Mouse (Mus musculus) liver, embryonic 12.5 days (tissue): ENCODE data around the gene Rplp1. TPM values are rescaled to one million over a fixed set of nuclear protein-coding genes. Genes with fewer than 3 reads are reported as not detected.
A peak's percentile ranks its signal among the peaks of the same experiment; 100 is the strongest.

Experiments
- ATAC-seq: fragments of 200-750 bp; cut with Nextera tagmentation; 2 replicates; pipeline ENCODE4 v1.8.0; 2017; ENCODE audit warnings: moderate number of reproducible peaks, mild to moderate bottlenecking, moderate library complexity
- H3K27ac ChIP-seq: fragments of 300-500 bp; sonication (generic); 2 replicates; pipeline ENCODE4 v1.5.1; 2016; ENCODE audit warnings: mild to moderate bottlenecking
- H3K27me3 ChIP-seq: fragments of 300-500 bp; sonication (generic); replicated peaks from 2 replicates; pipeline ENCODE4 v1.6.1; 2016; ENCODE audit warnings: mild to moderate bottlenecking, moderate library complexity
- H3K36me3 ChIP-seq: fragments of 300-500 bp; sonication (generic); 2 replicates; pipeline ENCODE4 v1.6.1; 2016; ENCODE audit warnings: mild to moderate bottlenecking, moderate library complexity
- H3K4me1 ChIP-seq: fragments of 300-500 bp; sonication (generic); 2 replicates; pipeline ENCODE4 v1.6.1; 2016
- H3K4me2 ChIP-seq: fragments of 300-500 bp; sonication (generic); 2 replicates; pipeline ENCODE4 v1.6.1; 2016; ENCODE audit warnings: mild to moderate bottlenecking, moderate library complexity
- H3K4me3 ChIP-seq: fragments of 300-500 bp; sonication (generic); 2 replicates; pipeline ENCODE4 v1.5.1; 2016; ENCODE audit warnings: mild to moderate bottlenecking, moderate library complexity
- H3K9ac ChIP-seq: fragments of 300-500 bp; sonication (generic); 2 replicates; pipeline ENCODE4 v1.6.1; 2016; ENCODE audit warnings: mild to moderate bottlenecking, moderate library complexity
- H3K9me3 ChIP-seq: fragments of 300-500 bp; sonication (generic); replicated peaks from 2 replicates; pipeline ENCODE4 v1.6.1; 2016; ENCODE audit warnings: mild to moderate bottlenecking, moderate library complexity
- WGBS: fragments of 180-500 bp; shearing (Covaris S2); methylation state at CpG from one replicate; pipeline ENCODE4 v1.1.7; 2016; ENCODE audit not compliant: insufficient replicate concordance; 5-methylcytosine and 5-hydroxymethylcytosine counted together
- polyA plus RNA-seq: library from polyadenylated mRNA; unstranded; fragments of >200 nt; fragmentation: Nextera tagmentation; extraction: Ambion mirVana; gene quantifications from 2 replicates; pipeline ENCODE4 v1.2.1, GENCODE M21; 2016

The Rplp1 gene
- polyA plus RNA-seq, 1 experiment from 2014 or later, result 1,274 TPM

GRCm38 (mm10) chr9:61933333-61933732 lies 19.0 kb upstream of the Rplp1 start:
- WGBS, result 55% methylated on average over 2 of the region's 2 CpGs
- Histone ChIP-seq H3K9ac (no peak overlapping the region), H3K27me3 (no peaks in the 10 kb centered on the region), H3K36me3 (peaks cover 99% of the 10 kb centered on the region), H3K27ac (no peak overlapping the region), H3K4me2 (no peak overlapping the region), H3K9me3 (no peaks in the 10 kb centered on the region), H3K4me1 (peaks cover 10% of the 10 kb centered on the region; the same call in 1 of the 2 replicates), H3K4me3 (no peak overlapping the region)
- no peak for ATAC-seq

DNA sequence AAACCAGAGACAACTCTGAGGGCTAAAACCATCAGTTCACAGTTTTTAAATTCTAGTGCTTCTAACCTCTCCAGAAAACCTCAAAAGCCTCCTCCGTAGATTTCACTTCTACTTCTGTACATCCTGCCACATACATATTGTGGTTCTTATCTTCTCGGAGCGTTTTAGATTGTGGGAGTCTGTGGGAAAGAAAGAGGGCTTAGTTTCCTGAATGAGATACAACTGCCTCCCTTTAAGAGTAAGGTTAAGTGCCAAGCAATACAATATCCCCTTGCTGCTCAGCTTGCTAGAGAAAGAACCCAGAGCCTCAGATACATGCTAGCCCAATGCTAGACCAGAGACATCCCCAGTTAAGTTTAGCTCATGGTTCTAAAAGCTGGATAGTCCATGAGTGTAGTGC lies 17.7 kb upstream of the Rplp1 start:
- Histone ChIP-seq H3K27me3 (no peaks in the 10 kb centered on the region), H3K9me3 (no peaks in the 10 kb centered on the region), H3K27ac (no peak overlapping the region), H3K36me3 (peaks cover 99% of the 10 kb centered on the region), H3K4me1 (peaks cover 10% of the 10 kb centered on the region; the same call in 1 of the 2 replicates), H3K4me2 (no peak overlapping the region), H3K4me3 (no peak overlapping the region), H3K9ac (no peak overlapping the region)
- ATAC-seq, result no peak
- 24% methylated on average over 3 of the region's 3 CpGs for WGBS

DNA sequence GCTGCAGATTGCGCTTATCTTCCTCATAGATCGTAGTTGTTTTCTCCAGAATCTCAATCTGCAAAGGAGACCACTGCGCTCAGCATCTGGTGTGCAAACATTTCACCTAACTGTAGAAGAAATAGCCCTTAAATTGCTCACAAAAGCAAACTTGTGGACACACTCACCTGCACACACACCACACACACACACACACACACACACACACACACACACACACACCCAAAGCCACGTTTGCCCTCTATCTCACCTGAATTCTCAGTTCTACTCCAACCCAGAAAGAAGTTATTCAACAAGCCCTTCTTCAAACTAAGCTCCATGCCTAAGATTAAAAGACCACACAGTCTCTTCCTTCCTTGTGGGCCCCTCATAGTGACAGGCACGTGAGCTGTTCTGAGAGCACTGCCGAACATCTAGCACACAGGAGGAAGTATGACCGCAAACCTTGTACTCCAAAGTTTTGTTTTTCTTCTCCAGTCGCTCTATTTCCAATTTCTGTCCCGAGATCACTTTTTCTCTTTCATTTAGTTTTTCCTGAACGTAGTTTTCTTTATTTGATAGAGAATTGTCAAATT lies 10.8 kb upstream of the Rplp1 start:
- H3K36me3 ChIP-seq, result peaks cover 100% of the 10 kb centered on the region
- H3K9me3 ChIP-seq, result no peaks in the 10 kb centered on the region
- 56% methylated on average over 10 of the region's 10 CpGs for WGBS
- H3K27ac ChIP-seq, result no peak overlapping the region
- no peak for ATAC-seq
- H3K9ac ChIP-seq, result no peak overlapping the region
- no peak overlapping the region for H3K4me3 ChIP-seq
- no peak overlapping the region for H3K4me2 ChIP-seq
- peaks cover 25% of the 10 kb centered on the region for H3K4me1 ChIP-seq
- H3K27me3 ChIP-seq, result no peaks in the 10 kb centered on the region

GRCm38 (mm10) chr9:61920331-61920730 lies 6.0 kb upstream of the Rplp1 start:
- WGBS, result 24% methylated on average over 6 of the region's 6 CpGs
- ATAC-seq, result peak; percentile 65
- Histone ChIP-seq H3K4me3 (no peak overlapping the region), H3K9ac (no peak overlapping the region), H3K27me3 (no peaks in the 10 kb centered on the region), H3K4me1 (peaks cover 50% of the 10 kb centered on the region), H3K36me3 (peaks cover 93% of the 10 kb centered on the region), H3K27ac (no peak overlapping the region), H3K4me2 (no peak overlapping the region), H3K9me3 (no peaks in the 10 kb centered on the region)

GRCm38 (mm10) chr9:61919464-61919863 lies 5.1 kb upstream of the Rplp1 start:
- Histone ChIP-seq H3K4me1 (peaks cover 47% of the 10 kb centered on the region), H3K4me2 (no peak overlapping the region)

DNA sequence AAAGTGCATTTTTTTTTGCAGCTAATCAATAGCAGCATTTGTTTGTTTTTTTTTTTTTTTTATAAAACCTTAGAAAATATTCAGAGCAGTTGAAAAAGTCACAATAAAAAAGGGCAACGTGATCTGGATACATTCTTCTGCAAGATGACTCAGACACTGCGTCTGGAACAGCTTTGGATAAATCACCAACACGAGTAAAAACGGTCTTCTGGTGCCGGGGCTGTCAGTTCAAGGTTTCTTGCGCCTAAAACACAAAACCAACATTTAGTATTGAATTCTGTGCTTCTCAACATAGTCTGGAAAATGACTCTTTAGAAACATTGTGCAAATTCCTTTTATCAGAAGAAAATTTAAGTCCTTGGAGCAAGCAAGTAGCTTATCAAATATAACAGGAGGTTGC lies 3.1 kb upstream of the Rplp1 start:
- WGBS, result 84% methylated on average over 6 of the region's 6 CpGs
- no peak overlapping the region for H3K4me3 ChIP-seq
- no peaks in the 10 kb centered on the region for H3K27me3 ChIP-seq
- H3K36me3 ChIP-seq, result peaks cover 80% of the 10 kb centered on the region
- no peaks in the 10 kb centered on the region for H3K9me3 ChIP-seq
- peaks cover 59% of the 10 kb centered on the region for H3K4me1 ChIP-seq
- ATAC-seq, result no peak
- no peak overlapping the region for H3K4me2 ChIP-seq
- no peak overlapping the region for H3K27ac ChIP-seq
- H3K9ac ChIP-seq, result no peak overlapping the region

More at GRCm38 (mm10) chr9:61919464-61919863, 5.1 kb upstream of the Rplp1 start:
- Histone ChIP-seq H3K9ac (no peak overlapping the region), H3K27me3 (no peaks in the 10 kb centered on the region), H3K27ac (no peak overlapping the region), H3K36me3 (peaks cover 84% of the 10 kb centered on the region), H3K4me3 (no peak overlapping the region), H3K9me3 (no peaks in the 10 kb centered on the region)
- WGBS, result 93% methylated on average over 5 of the region's 5 CpGs
- ATAC-seq, result no peak

DNA sequence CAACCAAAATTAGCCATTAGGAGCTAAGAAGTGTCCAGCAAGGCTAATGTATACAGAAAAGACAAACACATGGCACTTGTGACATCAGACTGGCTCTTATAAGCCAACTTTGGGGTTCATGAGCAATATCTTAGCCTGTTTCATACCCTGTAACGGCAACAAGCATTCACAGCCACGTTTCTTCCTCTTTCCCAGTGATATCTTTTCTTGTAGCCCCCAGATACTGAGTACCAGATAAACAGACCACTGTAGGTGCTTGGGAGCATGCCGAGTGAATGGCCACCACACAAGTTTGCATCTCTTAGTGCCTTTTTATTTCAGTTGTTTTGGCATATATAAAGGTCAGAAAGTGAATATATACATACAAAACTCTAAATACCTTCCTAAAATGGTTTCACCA lies 2.6 kb upstream of the Rplp1 start:
- no peaks in the 10 kb centered on the region for H3K27me3 ChIP-seq
- peaks cover 62% of the 10 kb centered on the region for H3K4me1 ChIP-seq

DNA sequence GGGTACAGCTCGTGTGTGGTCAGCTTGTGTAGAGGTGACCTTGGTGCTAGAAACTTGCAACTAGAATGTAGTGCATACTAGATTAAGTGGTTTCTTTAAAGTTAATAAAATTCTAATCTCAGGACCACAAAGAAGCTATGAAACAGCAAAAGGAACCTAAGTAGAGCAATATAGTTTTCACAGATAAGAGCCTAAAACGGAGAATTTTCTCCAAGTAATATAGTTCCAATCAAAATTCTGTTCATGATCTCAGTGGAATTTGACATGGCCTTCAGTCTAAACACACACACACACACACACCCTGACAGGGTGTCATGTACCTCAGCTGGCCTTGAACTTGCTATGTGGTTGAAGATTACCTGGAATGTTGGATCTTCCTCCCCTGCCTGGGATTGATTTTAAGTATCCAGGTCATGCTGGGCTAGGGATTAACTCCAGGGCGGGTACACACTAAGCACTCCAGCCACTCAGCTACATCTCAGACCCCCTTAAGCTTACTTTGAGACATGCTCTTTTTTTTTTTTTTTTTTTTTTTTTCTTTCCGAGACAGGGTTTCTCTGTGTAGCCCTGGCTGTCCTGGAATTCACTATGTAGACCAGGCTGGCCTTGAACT lies 1.2 kb upstream of the Rplp1 start:
- peak overlapping the region; percentile 91 for H3K4me3 ChIP-seq
- ATAC-seq, result no peak
- peaks cover 62% of the 10 kb centered on the region for H3K4me1 ChIP-seq
- H3K36me3 ChIP-seq, result peaks cover 80% of the 10 kb centered on the region
- H3K4me2 ChIP-seq, result peak overlapping the region; percentile 90
- WGBS, result 40% methylated on average over 4 of the region's 4 CpGs
- H3K9ac ChIP-seq, result peak overlapping the region; percentile 78
- H3K27me3 ChIP-seq, result no peaks in the 10 kb centered on the region
- peak overlapping the region; percentile 98 for H3K27ac ChIP-seq
- H3K9me3 ChIP-seq, result no peaks in the 10 kb centered on the region

More for the DNA sequence above, 2.6 kb upstream of the Rplp1 start:
- Histone ChIP-seq H3K27ac (no peak overlapping the region), H3K36me3 (peaks cover 80% of the 10 kb centered on the region), H3K4me2 (no peak overlapping the region), H3K9ac (no peak overlapping the region), H3K9me3 (no peaks in the 10 kb centered on the region), H3K4me3 (no peak overlapping the region)
- 28% methylated on average over 3 of the region's 3 CpGs for WGBS
- ATAC-seq, result no peak

DNA sequence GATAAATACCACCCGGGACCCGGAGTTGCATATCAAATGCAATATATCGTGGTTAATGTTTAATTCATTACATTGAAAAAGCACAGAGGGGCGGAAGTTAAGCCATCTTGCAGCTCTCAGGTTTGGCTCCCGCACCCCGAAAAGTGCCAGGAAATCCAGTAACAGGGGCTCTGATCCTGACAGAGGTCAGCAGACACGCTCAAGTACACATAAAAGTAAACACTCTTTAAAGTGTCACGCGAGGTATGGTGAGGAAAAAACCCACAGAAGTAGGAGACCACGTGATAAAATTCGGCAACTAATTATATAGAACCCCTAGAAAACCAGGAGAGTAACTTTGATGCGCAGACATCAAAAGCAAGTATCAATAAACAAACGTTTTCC lies 567 bp upstream of the Rplp1 start:
- 3% methylated on average over 13 of the region's 13 CpGs for WGBS

DNA sequence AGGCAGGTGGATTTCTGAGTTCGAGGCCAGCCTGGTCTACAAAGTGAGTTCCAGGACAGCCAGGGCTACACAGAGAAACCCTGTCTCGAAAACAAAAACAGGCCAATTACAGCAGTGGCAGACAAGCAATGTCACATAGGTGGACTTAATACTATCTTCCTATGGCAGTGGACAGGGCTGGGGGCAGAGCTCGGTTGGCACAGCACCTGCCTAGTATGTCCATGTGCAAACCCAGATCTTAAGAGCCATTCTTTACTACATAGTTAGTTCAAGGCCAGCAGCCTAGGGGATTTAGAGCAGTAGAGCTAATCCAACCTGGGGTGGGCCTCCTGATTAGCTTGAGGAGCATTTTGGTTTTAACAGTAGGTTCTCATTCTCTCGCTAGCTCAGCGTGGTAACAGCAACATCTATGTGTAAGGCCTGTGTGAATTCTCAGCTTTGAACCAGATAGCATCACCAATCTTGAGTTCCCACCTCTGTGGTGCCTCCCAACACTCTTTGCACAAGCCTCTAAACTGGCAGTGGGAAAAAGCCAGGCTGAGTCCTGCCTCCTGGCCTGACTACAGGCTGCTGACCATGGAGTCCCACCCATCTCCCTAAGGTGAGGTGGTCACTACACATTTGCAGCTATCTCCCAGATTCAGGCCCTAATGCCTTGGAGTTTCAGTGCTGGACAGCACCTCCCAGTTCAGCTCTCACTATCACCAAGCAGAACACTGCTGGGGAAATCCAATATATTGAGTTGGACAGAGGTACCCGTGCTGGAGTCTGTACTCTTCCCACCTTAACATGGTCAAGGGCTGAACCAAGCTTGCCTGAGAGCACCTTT lies 2.8 kb downstream of the Rplp1 start:
- peak overlapping the region; percentile 91 for H3K9ac ChIP-seq
- no peaks in the 10 kb centered on the region for H3K9me3 ChIP-seq
- peak overlapping the region; percentile 98 for H3K27ac ChIP-seq
- H3K36me3 ChIP-seq, result peaks cover 42% of the 10 kb centered on the region
- no peaks in the 10 kb centered on the region for H3K27me3 ChIP-seq
- H3K4me2 ChIP-seq, result peak overlapping the region; percentile 90
- peaks cover 65% of the 10 kb centered on the region for H3K4me1 ChIP-seq
- WGBS, result 20% methylated on average over 6 of the region's 6 CpGs
- ATAC-seq, result 0 out of 2 replicates have a peak, but pooled peaks have one; percentile 3
- H3K4me3 ChIP-seq, result peak overlapping the region; percentile 91

More for the DNA sequence above, 567 bp upstream of the Rplp1 start:
- Histone ChIP-seq H3K27me3 (no peaks in the 10 kb centered on the region), H3K4me3 (peak overlapping the region; percentile 91), H3K4me1 (peaks cover 62% of the 10 kb centered on the region), H3K4me2 (peak overlapping the region; percentile 90), H3K9me3 (no peaks in the 10 kb centered on the region), H3K9ac (peak overlapping the region; percentile 78), H3K36me3 (peaks cover 74% of the 10 kb centered on the region), H3K27ac (peak overlapping the region; percentile 98)
- no peak for ATAC-seq

DNA sequence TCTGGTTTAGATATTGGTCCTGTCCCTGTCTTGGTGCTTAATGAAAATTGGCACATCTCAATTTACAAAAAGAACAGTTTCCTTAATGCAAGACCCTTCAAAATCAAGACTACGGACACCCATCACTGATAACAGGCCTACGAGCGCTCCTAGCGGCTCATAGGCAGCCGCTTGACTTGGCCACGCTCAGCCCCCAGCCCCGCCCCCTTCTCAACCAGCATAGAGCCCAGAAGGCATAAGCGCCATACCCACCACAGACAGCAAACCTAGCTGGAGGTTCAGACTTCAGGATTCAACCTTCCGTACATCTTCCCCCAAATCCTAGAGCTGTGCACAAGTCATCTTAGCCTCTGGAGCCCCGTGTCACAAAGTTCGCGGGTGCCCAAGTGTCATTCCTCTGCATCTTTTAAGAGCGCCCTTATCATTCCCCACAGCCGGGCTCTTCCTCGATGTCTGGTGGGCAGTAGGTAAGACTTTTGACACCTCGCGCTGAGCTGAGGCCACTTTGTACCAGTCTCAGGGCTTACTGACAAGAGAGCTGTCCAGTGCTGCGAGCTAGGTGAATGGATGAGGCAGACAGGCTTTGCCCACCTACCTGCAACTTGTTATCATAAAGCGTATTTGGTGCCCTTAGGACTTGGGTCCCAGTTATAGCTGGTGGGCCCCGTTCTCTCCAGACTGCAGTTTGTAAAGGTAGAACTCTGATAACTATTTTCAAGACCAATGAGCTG lies 3.7 kb downstream of the Rplp1 start:
- no peak overlapping the region for H3K4me2 ChIP-seq
- 14% methylated on average over 20 of the region's 20 CpGs for WGBS
- no peak overlapping the region for H3K9ac ChIP-seq
- peaks cover 58% of the 10 kb centered on the region for H3K4me1 ChIP-seq
- ATAC-seq, result peak; percentile 25
- peak overlapping the region; percentile 98 for H3K27ac ChIP-seq
- H3K27me3 ChIP-seq, result no peaks in the 10 kb centered on the region
- peaks cover 36% of the 10 kb centered on the region for H3K36me3 ChIP-seq
- no peaks in the 10 kb centered on the region for H3K9me3 ChIP-seq
- no peak overlapping the region for H3K4me3 ChIP-seq
